Mouse (Mus musculus): ENCODE results near the gene Mgat1. TPM values are rescaled to one million over a fixed set of nuclear protein-coding genes. Genes with fewer than 3 reads are reported as not detected.
A peak's percentile ranks its signal among the peaks of the same experiment; 100 is the strongest.

Mgat1 gene
- total and polyA plus RNA-seq, 3 experiments, result 67.7 to 83.2 (median 80.9) TPM

GRCm38 (mm10) chr11:49212577-49212976, 31.4 kb upstream of the Mgat1 start:
- TF ChIP-seq UBTF (IDR thresholded peaks at IDR 0.05; ENCODE audit: low read depth, low read length) (no peak), RAD21 (IDR thresholded peaks at IDR 0.05; ENCODE audit: low read depth, low read length) (no peak), NELFE (IDR thresholded peaks at IDR 0.05; ENCODE audit: low read depth, low read length) (no peak), MAZ (IDR thresholded peaks at IDR 0.05; ENCODE audit: low read depth, low read length) (no peak)
- peaks cover 39 to 69% of the 10 kb centered on the region in 2 experiments for H3K36me3 ChIP-seq (replicated peaks in 1 of 2; ENCODE audit: control insufficient read depth in 1 of 2, insufficient read depth in 1 of 2, low read length in 1 of 2)
- H3K27ac ChIP-seq (ENCODE audit: insufficient read depth, low read depth), result no peak overlapping the region
- H3K4me1 ChIP-seq (ENCODE audit: control insufficient read depth in 1 of 2, insufficient read depth in 2 of 2), result peaks cover 0 to 42% of the 10 kb centered on the region in 2 experiments; a peak in 2 of 4 replicates
- dilution Hi-C loops (cut with MboI; ENCODE audit: extremely low pct_ligation_motif_present, extremely low pct_unique_long_range_greater_than_20kb, low sequenced_read_pairs) (no loop called here), in situ Hi-C loops (cut with MboI; ENCODE audit: low pct_ligation_motif_present, low pct_unique_long_range_greater_than_20kb, low sequenced_read_pairs) (no loop called here)
- no peaks in the 10 kb centered on the region for H3K27me3 ChIP-seq (replicated peaks)
- H3K9ac ChIP-seq (ENCODE audit: insufficient read depth, low read depth), result no peak overlapping the region
- peaks cover 44% of the 10 kb centered on the region for H3K79me2 ChIP-seq (replicated peaks; ENCODE audit: control insufficient read depth, extremely low read depth, insufficient read depth, poor library complexity, severe bottlenecking)
- no peak overlapping the region for H3K4me3 ChIP-seq (replicated peaks in 1 of 3; ENCODE audit: low read depth in 2 of 3, low read length in 2 of 3, poor library complexity in 1 of 3)
- H3K4me2 ChIP-seq (ENCODE audit: insufficient read depth, low read depth, poor library complexity, severe bottlenecking), result no peak overlapping the region
- DNase-seq (ENCODE audit: extremely low read depth), result no peak
- no peaks in the 10 kb centered on the region for H3K9me3 ChIP-seq (replicated peaks; ENCODE audit: low read length)

- TF ChIP-seq MEF2A (IDR thresholded peaks at IDR 0.05; ENCODE audit: borderline replicate concordance, low read depth, low read length), result no peak
- no peak for TF ChIP-seq CHD2 (IDR thresholded peaks at IDR 0.05; ENCODE audit: low read length)
- no peak for TF ChIP-seq ETS1 (conservative IDR thresholded peaks at IDR 0.05; ENCODE audit: low read depth, low read length)
- no peak for TF ChIP-seq JUN (IDR thresholded peaks at IDR 0.05; ENCODE audit: insufficient read depth, low read depth, low read length)
- no peak for TF ChIP-seq SIN3A (IDR thresholded peaks at IDR 0.05; ENCODE audit: low read length)
- TF ChIP-seq RCOR1 (conservative IDR thresholded peaks at IDR 0.05; ENCODE audit: low read depth, low read length), result no peak
- H3K4me1 ChIP-seq (ENCODE audit: control insufficient read depth in 1 of 2, insufficient read depth in 2 of 2), result peaks cover 0 to 35% of the 10 kb centered on the region in 2 experiments; a peak in 2 of 4 replicates
- peaks cover 39 to 69% of the 10 kb centered on the region in 2 experiments for H3K36me3 ChIP-seq (replicated peaks in 1 of 2; ENCODE audit: control insufficient read depth in 1 of 2, insufficient read depth in 1 of 2, low read length in 1 of 2)
- no peak for DNase-seq (ENCODE audit: extremely low read depth)
- no peaks in the 10 kb centered on the region for H3K27me3 ChIP-seq (replicated peaks)
- no peak overlapping the region for H3K27ac ChIP-seq (ENCODE audit: insufficient read depth, low read depth)
- no peak overlapping the region for H3K4me3 ChIP-seq (replicated peaks in 1 of 3; ENCODE audit: low read depth in 2 of 3, low read length in 2 of 3, poor library complexity in 1 of 3)
- no peak overlapping the region for H3K4me2 ChIP-seq (ENCODE audit: insufficient read depth, low read depth, poor library complexity, severe bottlenecking)
- H3K9me3 ChIP-seq (replicated peaks; ENCODE audit: low read length), result no peaks in the 10 kb centered on the region
- H3K9ac ChIP-seq (ENCODE audit: insufficient read depth, low read depth), result no peak overlapping the region
- dilution Hi-C loops (cut with MboI; ENCODE audit: extremely low pct_ligation_motif_present, extremely low pct_unique_long_range_greater_than_20kb, low sequenced_read_pairs), result no loop called here
- in situ Hi-C loops (cut with MboI; ENCODE audit: low pct_ligation_motif_present, low pct_unique_long_range_greater_than_20kb, low sequenced_read_pairs), result no loop called here
- peaks cover 36% of the 10 kb centered on the region for H3K79me2 ChIP-seq (replicated peaks; ENCODE audit: control insufficient read depth, extremely low read depth, insufficient read depth, poor library complexity, severe bottlenecking)
These were observed 30.5 kb upstream of the Mgat1 start for GRCm38 (mm10) chr11:49213505-49213904.

- no peak overlapping the region for H3K4me3 ChIP-seq (replicated peaks in 1 of 3; ENCODE audit: low read depth in 2 of 3, low read length in 2 of 3, poor library complexity in 1 of 3)
- H3K36me3 ChIP-seq (replicated peaks in 1 of 2; ENCODE audit: control insufficient read depth in 1 of 2, insufficient read depth in 1 of 2, low read length in 1 of 2), result peaks cover 26 to 48% of the 10 kb centered on the region in 2 experiments
- no peak overlapping the region for H3K27ac ChIP-seq (ENCODE audit: insufficient read depth, low read depth)
- dilution Hi-C loops (cut with MboI; ENCODE audit: extremely low pct_ligation_motif_present, extremely low pct_unique_long_range_greater_than_20kb, low sequenced_read_pairs), result no loop called here
- no peaks in the 10 kb centered on the region for H3K9me3 ChIP-seq (replicated peaks; ENCODE audit: low read length)
- in situ Hi-C loops (cut with MboI; ENCODE audit: low pct_ligation_motif_present, low pct_unique_long_range_greater_than_20kb, low sequenced_read_pairs), result no loop called here
- 0 out of 2 replicates have a peak, but pooled peaks cover 2% of the 10 kb centered on the region for H3K79me2 ChIP-seq (replicated peaks; ENCODE audit: control insufficient read depth, extremely low read depth, insufficient read depth, poor library complexity, severe bottlenecking)
- TF ChIP-seq CTCF (conservative IDR thresholded peaks at IDR 0.05 in 1 of 2, IDR thresholded peaks at IDR 0.05 in 1 of 2; ENCODE audit: low read depth in 2 of 2, low read length in 2 of 2), result no peak
- TF ChIP-seq POLR2AphosphoS2 (IDR thresholded peaks at IDR 0.05; ENCODE audit: low read depth, low read length), result no peak
- no peak for TF ChIP-seq MYC (IDR thresholded peaks at IDR 0.05; ENCODE audit: low read depth, low read length)
- 0 out of 2 replicates have a peak, but pooled peaks have one; percentile 13 for TF ChIP-seq MAFK (IDR thresholded peaks at IDR 0.05; ENCODE audit: insufficient replicate concordance, low read length)
- no peak for DNase-seq (ENCODE audit: extremely low read depth)
- no peaks in the 10 kb centered on the region for H3K4me1 ChIP-seq (ENCODE audit: control insufficient read depth in 1 of 2, insufficient read depth in 2 of 2)
- H3K9ac ChIP-seq (ENCODE audit: insufficient read depth, low read depth), result no peak overlapping the region
- no peak overlapping the region for H3K4me2 ChIP-seq (ENCODE audit: insufficient read depth, low read depth, poor library complexity, severe bottlenecking)
- no peaks in the 10 kb centered on the region for H3K27me3 ChIP-seq (replicated peaks)
These were observed 24.7 kb upstream of the Mgat1 start for GRCm38 (mm10) chr11:49219271-49219670.
